8 mouse cellular contexts compared by ENCODE assay signal in the genomic region with DNA sequence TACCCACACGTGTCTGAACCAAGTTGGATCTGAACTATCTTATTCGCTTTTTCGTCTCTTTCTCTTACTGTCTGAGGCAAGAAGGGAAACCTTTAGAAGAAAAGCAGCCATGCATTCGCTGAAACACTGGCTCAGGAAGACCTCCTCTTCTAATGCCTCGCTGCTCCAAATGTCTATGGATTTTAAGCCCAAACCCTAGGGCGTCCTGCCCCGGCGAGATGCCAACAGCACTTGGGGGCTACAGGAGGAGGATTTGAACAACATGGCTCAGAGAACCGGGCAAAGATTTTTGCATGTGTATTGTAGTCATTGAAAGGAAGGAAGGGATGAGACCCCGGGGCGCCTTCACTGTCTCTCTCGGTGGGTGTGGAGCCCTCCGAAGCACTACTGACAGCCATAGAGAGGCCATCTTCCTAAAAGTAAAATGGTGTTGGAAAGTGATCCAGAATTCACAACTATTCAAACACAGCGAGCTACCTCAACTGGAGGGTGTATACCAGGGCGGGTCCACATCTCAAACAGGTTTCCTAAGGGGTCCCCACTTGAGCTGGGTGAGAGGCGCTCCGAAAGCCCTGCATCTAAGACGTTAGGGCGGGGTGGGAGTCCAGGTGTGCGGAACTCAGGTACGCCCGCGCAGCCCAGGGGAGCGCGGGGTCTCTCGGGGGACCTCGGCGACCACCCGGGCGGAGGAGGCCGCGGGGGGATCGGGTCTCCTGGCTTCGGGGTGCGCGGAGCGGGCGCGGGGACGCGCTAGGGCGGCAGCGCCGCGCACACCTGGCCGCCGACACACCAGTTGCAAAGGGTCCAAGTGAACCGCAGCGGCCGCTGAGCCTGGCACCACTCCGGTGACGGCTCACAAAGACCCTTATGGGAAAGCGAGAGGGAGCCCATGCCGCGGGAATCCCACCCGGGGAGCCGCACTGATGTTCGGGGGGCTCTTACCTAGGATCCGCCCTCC. TPM values are rescaled to one million over a fixed set of nuclear protein-coding genes. Genes with fewer than 3 reads are reported as not detected.
DNase-seq lines count a peak whose midpoint lies in the region; ATAC-seq lines count a peak whose summit lies in the region.

No protein-coding gene starts in this region.

- peak overlapping the region; percentile 59 for H3K9ac ChIP-seq in limb, embryonic 15.5 days
- H3K9ac ChIP-seq in neural tube, embryonic 12.5 days, result peak overlapping the region; percentile 65

- WGBS in limb, embryonic 15.5 days, result under 1% methylated on average over 55 of the region's 59 CpGs
- 1% methylated on average over 59 of the region's 59 CpGs for WGBS in neural tube, embryonic 12.5 days

- H3K4me1 ChIP-seq in limb, embryonic 15.5 days, result peaks cover 8% of the 10 kb centered on the region; the same call in 1 of the 2 replicates
- peaks cover 13% of the 10 kb centered on the region; the same call in 1 of the 2 replicates for H3K4me1 ChIP-seq in neural tube, embryonic 12.5 days

- H3K4me2 ChIP-seq in limb, embryonic 15.5 days, result peak overlapping the region; percentile 96
- peak overlapping the region; percentile 100 for H3K4me2 ChIP-seq in neural tube, embryonic 12.5 days (replicated peaks)

- H3K9me3 ChIP-seq in limb, embryonic 15.5 days, result no peaks in the 10 kb centered on the region
- no peaks in the 10 kb centered on the region for H3K9me3 ChIP-seq in neural tube, embryonic 12.5 days

- peak overlapping the region; percentile 68 for H3K4me3 ChIP-seq in limb, embryonic 15.5 days
- H3K4me3 ChIP-seq in neural tube, embryonic 12.5 days, result peak overlapping the region; percentile 73

- H3K27me3 ChIP-seq in limb, embryonic 15.5 days, result no peaks in the 10 kb centered on the region
- H3K27me3 ChIP-seq in neural tube, embryonic 12.5 days (replicated peaks), result peaks cover 4% of the 10 kb centered on the region

- H3K27ac ChIP-seq in limb, embryonic 15.5 days, result peak overlapping the region; percentile 68
- H3K27ac ChIP-seq in neural tube, embryonic 12.5 days, result no peak overlapping the region

- ATAC-seq in common myeloid progenitor, adult 5-6 weeks (replicated peaks; ENCODE audit: low read depth, poor library complexity, severe bottlenecking), result peak; percentile 27; the same call in 1 of the 2 replicates
- peak; percentile 30; the same call in 1 of the 2 replicates for ATAC-seq in limb, embryonic 15.5 days (ENCODE audit: insufficient number of reproducible peaks, low FRiP score, low TSS enrichment, low read depth)
- peak; percentile 73 for ATAC-seq in neural tube, embryonic 12.5 days (ENCODE audit: low FRiP score, low read depth)

- intact Hi-C loops in heart, postnatal 14 days (cut with DNase I), result loop anchor here (2.0 to 5.0 kb wide), 4 partner anchors 74 to 192 kb away; no protein-coding TSS in a partner anchor

- H3K36me3 ChIP-seq in limb, embryonic 15.5 days, result no peaks in the 10 kb centered on the region
- H3K36me3 ChIP-seq in neural tube, embryonic 12.5 days, result no peaks in the 10 kb centered on the region

- DNase-seq in kidney, adult 18-20 months, result peak; percentile 26
- DNase-seq in kidney, adult 11 months, result no peak
- DNase-seq in Muller cell, postnatal 12 days (ENCODE audit: inconsistent ontology term), result peak; percentile 45
- DNase-seq in heart, postnatal 14 days, result peak; percentile 29 to 50
- no peak for DNase-seq in frontal cortex, postnatal 10 days (ENCODE audit: low spot score in 2 of 2)

RNA-seq across cellular contexts. Expression of a gene that starts 6.3 kb away (rescaled TPM):
- total RNA-seq in common myeloid progenitor, adult 5-6 weeks (2017), result 3.6 and 5.8 TPM in 2 replicates
- total RNA-seq in heart, postnatal 14 days (2021), result 10 to 100 TPM; 19.7 to 20.6 TPM
- polyA plus RNA-seq in limb, embryonic 15.5 days (2015; fragmentation: Nextera tagmentation; extraction: Ambion mirVana), result 27.0 and 30.8 TPM in 2 replicates
- 8.4 and 8.5 TPM in 2 replicates for polyA plus RNA-seq in neural tube, embryonic 12.5 days (2016; fragmentation: Nextera tagmentation; extraction: Ambion mirVana)

Comparison
In these comparisons a context has a peak if more than half of its experiments do, and no peak if none do; other contexts are left out.
1. DNase-seq: peak in kidney, adult 18-20 months (single experiment), Muller cell, postnatal 12 days (single experiment) and heart, postnatal 14 days (2 of 2); none in kidney, adult 11 months (single experiment) and frontal cortex, postnatal 10 days (0 of 2).
2. Peak in every context shown above with its lines, with median percentiles within 50 percentile points of each other: ATAC-seq.